Mouse (Mus musculus): ENCODE results near the gene Shoc2. TPM values are rescaled to one million over a fixed set of nuclear protein-coding genes. Genes with fewer than 3 reads are reported as not detected.

Gene Shoc2
- polyA plus RNA-seq, 1 experiment: 18.6 TPM

- no peak for DNase-seq
- peaks cover 25% of the 10 kb centered on the region for H3K4me1 ChIP-seq (replicated peaks; ENCODE audit: control insufficient read depth, insufficient read depth, low read length)
- no peaks in the 10 kb centered on the region for H3K36me3 ChIP-seq (ENCODE audit: control insufficient read depth, insufficient read depth, low read length)
- no peak overlapping the region for H3K27ac ChIP-seq (ENCODE audit: control insufficient read depth, insufficient read depth, low read length)
- TF ChIP-seq CTCF (IDR thresholded peaks at IDR 0.05; ENCODE audit: borderline replicate concordance, control insufficient read depth, extremely low read depth, insufficient read depth, low read length, poor library complexity) (no peak), POLR2A (IDR thresholded peaks at IDR 0.05; ENCODE audit: control insufficient read depth, extremely low read depth, insufficient read depth, low read length, poor library complexity) (no peak)
- H3K27me3 ChIP-seq (ENCODE audit: control insufficient read depth, insufficient read depth, low read length): peaks cover 31% of the 10 kb centered on the region; the same call in 1 of the 2 replicates
- H3K4me3 ChIP-seq (ENCODE audit: control insufficient read depth, insufficient read depth, low read length): no peak overlapping the region
- 4% methylated on average over 46 of the region's 46 CpGs for WGBS
Measured at GRCm38 (mm10) chr19:54046684-54047070, 102.6 kb downstream of the Shoc2 start.

GRCm38 (mm10) chr19:54047386-54048050 is 103.4 kb downstream of the Shoc2 start:
- H3K36me3 ChIP-seq (ENCODE audit: control insufficient read depth, insufficient read depth, low read length): no peaks in the 10 kb centered on the region
- 0 out of 2 replicates have a peak overlapping the region, but pooled peaks have one; percentile 1 for H3K4me3 ChIP-seq (ENCODE audit: control insufficient read depth, insufficient read depth, low read length)
- H3K4me1 ChIP-seq (replicated peaks; ENCODE audit: control insufficient read depth, insufficient read depth, low read length): peaks cover 25% of the 10 kb centered on the region
- DNase-seq: no peak
- TF ChIP-seq CTCF (IDR thresholded peaks at IDR 0.05; ENCODE audit: borderline replicate concordance, control insufficient read depth, extremely low read depth, insufficient read depth, low read length, poor library complexity) (no peak), POLR2A (IDR thresholded peaks at IDR 0.05; ENCODE audit: control insufficient read depth, extremely low read depth, insufficient read depth, low read length, poor library complexity) (no peak)
- WGBS: under 1% methylated on average over 27 of the region's 27 CpGs
- peaks cover 31% of the 10 kb centered on the region; the same call in 1 of the 2 replicates for H3K27me3 ChIP-seq (ENCODE audit: control insufficient read depth, insufficient read depth, low read length)
- no peak overlapping the region for H3K27ac ChIP-seq (ENCODE audit: control insufficient read depth, insufficient read depth, low read length)

GRCm38 (mm10) chr19:54048161-54048885 is 104.2 kb downstream of the Shoc2 start:
- Histone ChIP-seq H3K4me3 (ENCODE audit: control insufficient read depth, insufficient read depth, low read length) (no peak overlapping the region), H3K27me3 (ENCODE audit: control insufficient read depth, insufficient read depth, low read length) (peaks cover 31% of the 10 kb centered on the region; the same call in 1 of the 2 replicates), H3K4me1 (replicated peaks; ENCODE audit: control insufficient read depth, insufficient read depth, low read length) (peaks cover 25% of the 10 kb centered on the region), H3K27ac (ENCODE audit: control insufficient read depth, insufficient read depth, low read length) (no peak overlapping the region), H3K36me3 (ENCODE audit: control insufficient read depth, insufficient read depth, low read length) (no peaks in the 10 kb centered on the region)
- WGBS: 23% methylated on average over 13 of the region's 13 CpGs
- no peak for TF ChIP-seq POLR2A (IDR thresholded peaks at IDR 0.05; ENCODE audit: control insufficient read depth, extremely low read depth, insufficient read depth, low read length, poor library complexity)
- no peak for TF ChIP-seq CTCF (IDR thresholded peaks at IDR 0.05; ENCODE audit: borderline replicate concordance, control insufficient read depth, extremely low read depth, insufficient read depth, low read length, poor library complexity)
- no peak for DNase-seq

- Histone ChIP-seq H3K36me3 (ENCODE audit: control insufficient read depth, insufficient read depth, low read length) (no peaks in the 10 kb centered on the region), H3K4me1 (replicated peaks; ENCODE audit: control insufficient read depth, insufficient read depth, low read length) (peaks cover 9% of the 10 kb centered on the region; the same call in 1 of the 2 replicates), H3K27ac (ENCODE audit: control insufficient read depth, insufficient read depth, low read length) (no peak overlapping the region), H3K4me3 (ENCODE audit: control insufficient read depth, insufficient read depth, low read length) (no peak overlapping the region), H3K27me3 (ENCODE audit: control insufficient read depth, insufficient read depth, low read length) (peaks cover 13% of the 10 kb centered on the region; the same call in 1 of the 2 replicates)
- no peak for DNase-seq
- WGBS: 80% methylated on average over 4 of the region's 4 CpGs
- TF ChIP-seq CTCF (IDR thresholded peaks at IDR 0.05; ENCODE audit: borderline replicate concordance, control insufficient read depth, extremely low read depth, insufficient read depth, low read length, poor library complexity) (no peak), POLR2A (IDR thresholded peaks at IDR 0.05; ENCODE audit: control insufficient read depth, extremely low read depth, insufficient read depth, low read length, poor library complexity) (no peak)
Measured at GRCm38 (mm10) chr19:54051651-54052050, 107.5 kb downstream of the Shoc2 start.

- TF ChIP-seq POLR2A (IDR thresholded peaks at IDR 0.05; ENCODE audit: control insufficient read depth, extremely low read depth, insufficient read depth, low read length, poor library complexity) (no peak), CTCF (IDR thresholded peaks at IDR 0.05; ENCODE audit: borderline replicate concordance, control insufficient read depth, extremely low read depth, insufficient read depth, low read length, poor library complexity) (no peak)
- 91% methylated on average over 5 of the region's 5 CpGs for WGBS
- no peak overlapping the region for H3K4me3 ChIP-seq (ENCODE audit: control insufficient read depth, insufficient read depth, low read length)
- no peak for DNase-seq
- no peaks in the 10 kb centered on the region; the same call in 1 of the 2 replicates for H3K27me3 ChIP-seq (ENCODE audit: control insufficient read depth, insufficient read depth, low read length)
- no peak overlapping the region for H3K27ac ChIP-seq (ENCODE audit: control insufficient read depth, insufficient read depth, low read length)
- no peaks in the 10 kb centered on the region for H3K4me1 ChIP-seq (replicated peaks; ENCODE audit: control insufficient read depth, insufficient read depth, low read length)
- no peaks in the 10 kb centered on the region for H3K36me3 ChIP-seq (ENCODE audit: control insufficient read depth, insufficient read depth, low read length)
Measured at GRCm38 (mm10) chr19:54055845-54056244, 111.7 kb downstream of the Shoc2 start.

- Histone ChIP-seq H3K27me3 (ENCODE audit: control insufficient read depth, insufficient read depth, low read length) (no peaks in the 10 kb centered on the region; the same call in 1 of the 2 replicates), H3K4me1 (replicated peaks; ENCODE audit: control insufficient read depth, insufficient read depth, low read length) (no peaks in the 10 kb centered on the region), H3K4me3 (ENCODE audit: control insufficient read depth, insufficient read depth, low read length) (no peak overlapping the region), H3K27ac (ENCODE audit: control insufficient read depth, insufficient read depth, low read length) (no peak overlapping the region), H3K36me3 (ENCODE audit: control insufficient read depth, insufficient read depth, low read length) (no peaks in the 10 kb centered on the region)
- no peak for TF ChIP-seq CTCF (IDR thresholded peaks at IDR 0.05; ENCODE audit: borderline replicate concordance, control insufficient read depth, extremely low read depth, insufficient read depth, low read length, poor library complexity)
- no peak for TF ChIP-seq POLR2A (IDR thresholded peaks at IDR 0.05; ENCODE audit: control insufficient read depth, extremely low read depth, insufficient read depth, low read length, poor library complexity)
- no peak for DNase-seq
- WGBS: 96% methylated on average over 7 of the region's 7 CpGs
Measured at GRCm38 (mm10) chr19:54068447-54068846, 124.3 kb downstream of the Shoc2 start.

Measured in thymus, adult 2 months (tissue).